Mouse (Mus musculus): ENCODE measurements around the gene Vdac2.

Vdac2 gene

GRCm38 (mm10) chr14:21853456-21854109 is 28.5 kb downstream of the Vdac2 start:
- peak; percentile 91 for DNase-seq

DNA sequence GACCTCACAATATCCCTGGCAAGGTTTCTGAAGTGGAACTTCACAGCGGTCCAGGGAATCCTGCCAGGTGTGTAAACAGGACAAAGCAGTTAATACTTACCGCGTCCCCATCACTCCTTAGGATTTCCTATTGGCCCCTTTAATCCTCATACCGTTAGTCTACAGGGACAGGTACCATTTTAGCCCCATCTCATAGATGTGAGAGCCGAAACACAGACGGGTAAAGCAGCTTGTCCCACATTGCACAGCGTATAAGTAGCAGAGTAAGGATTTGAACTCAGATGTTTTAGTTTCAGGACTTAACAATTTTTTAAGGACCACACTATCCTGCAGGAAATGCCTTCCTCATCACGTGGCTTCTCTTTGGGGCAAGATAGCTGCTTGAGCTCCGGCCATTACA is 29.2 kb downstream of the Vdac2 start:
- DNase-seq: no peak

- no peak for DNase-seq
Observed at GRCm38 (mm10) chr14:21855961-21856360, 30.9 kb downstream of the Vdac2 start.

GRCm38 (mm10) chr14:21856886-21857285 is 31.8 kb downstream of the Vdac2 start:
- no peak for DNase-seq

DNA sequence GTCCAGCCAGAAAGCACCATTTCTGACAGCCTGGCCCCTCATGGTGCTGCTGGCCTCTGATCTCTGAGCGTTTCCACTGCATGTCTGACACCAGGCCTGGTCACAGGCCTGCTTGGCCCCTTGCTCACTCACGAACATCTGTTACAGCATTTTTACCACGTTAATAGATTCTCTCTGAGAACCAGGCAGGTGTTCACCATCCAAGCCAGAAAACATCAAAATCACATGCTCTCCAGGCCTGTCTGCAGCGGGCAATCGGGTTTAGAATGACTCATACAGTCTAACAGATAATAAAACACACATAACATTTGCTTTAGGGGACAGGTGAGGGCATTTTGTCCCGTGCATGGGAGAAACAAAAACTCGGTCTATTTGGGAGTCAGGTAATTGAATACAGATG is 41.3 kb downstream of the Vdac2 start:
- no peak for DNase-seq

GRCm38 (mm10) chr14:21866816-21867215 is 41.8 kb downstream of the Vdac2 start:
- no peak for DNase-seq

DNA sequence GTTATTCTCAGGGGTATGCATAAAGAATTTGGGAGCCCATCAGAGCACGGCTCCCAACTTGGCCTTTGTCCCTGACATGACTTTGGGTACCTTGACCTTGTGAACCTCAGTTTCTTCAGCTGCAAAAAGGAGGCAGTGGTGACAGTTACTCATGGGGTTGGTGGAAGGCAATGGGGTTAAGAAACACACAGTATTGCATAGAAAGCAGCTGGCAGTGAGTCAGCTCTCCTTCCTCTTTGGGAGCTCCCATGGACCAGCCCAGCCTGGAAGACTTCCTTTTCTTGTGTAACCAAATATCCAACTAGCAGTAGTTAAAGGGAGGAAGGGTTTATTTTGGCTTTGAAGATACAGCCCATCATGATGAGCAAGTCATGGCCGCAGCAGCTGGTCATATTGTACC is 65.4 kb downstream of the Vdac2 start:
- no peak for DNase-seq

- peak; percentile 31 for DNase-seq
Observed at GRCm38 (mm10) chr14:21891581-21892340, 66.7 kb downstream of the Vdac2 start.

GRCm38 (mm10) chr14:21892341-21892659 is 67.3 kb downstream of the Vdac2 start:
- no peak for DNase-seq

Measured in liver (tissue).